Mouse (Mus musculus) megakaryocyte, embryonic 14.5 days (primary cell): ENCODE measurements at regions not wholly inside any gene's neighbourhood (a gene's known extent, or its start where the extent isn't known, plus 50 kb on each side); places are given as distances from the start of the nearest gene placed in this dataset.

Source experiments
- FLI1 ChIP-seq: IDR thresholded peaks from 2 replicates; pipeline ENCODE4 v1.6.1; 2012; ENCODE audit warnings: low read length, inconsistent platforms, mixed read lengths
- GATA1 ChIP-seq: IDR thresholded peaks from 3 replicates; pipeline ENCODE4 v1.6.1; 2012; ENCODE audit warnings: mixed read lengths, low read length, inconsistent platforms, borderline replicate concordance

DNA sequence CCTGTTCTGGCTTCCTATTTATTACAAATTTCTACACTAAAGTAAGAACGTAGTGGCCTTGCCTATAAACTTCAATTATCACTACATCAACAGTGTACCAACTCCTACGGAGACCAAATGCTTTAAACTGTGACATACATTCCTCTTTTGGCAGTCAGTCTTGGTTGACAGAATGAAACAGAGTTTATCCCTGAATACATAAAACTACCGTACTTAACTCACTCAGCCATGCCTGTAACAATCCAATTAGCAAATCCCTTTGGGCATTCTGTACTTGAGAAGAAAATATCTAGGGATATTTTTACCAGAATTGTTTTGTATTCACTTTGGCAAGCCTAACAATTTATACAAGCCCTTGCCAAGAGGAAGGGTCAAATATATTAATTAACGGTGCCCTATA lies 169.7 kb downstream of the Gm21833 start:
- TF ChIP-seq GATA1 = no peak
- no peak for TF ChIP-seq FLI1
